In the genomic region with DNA sequence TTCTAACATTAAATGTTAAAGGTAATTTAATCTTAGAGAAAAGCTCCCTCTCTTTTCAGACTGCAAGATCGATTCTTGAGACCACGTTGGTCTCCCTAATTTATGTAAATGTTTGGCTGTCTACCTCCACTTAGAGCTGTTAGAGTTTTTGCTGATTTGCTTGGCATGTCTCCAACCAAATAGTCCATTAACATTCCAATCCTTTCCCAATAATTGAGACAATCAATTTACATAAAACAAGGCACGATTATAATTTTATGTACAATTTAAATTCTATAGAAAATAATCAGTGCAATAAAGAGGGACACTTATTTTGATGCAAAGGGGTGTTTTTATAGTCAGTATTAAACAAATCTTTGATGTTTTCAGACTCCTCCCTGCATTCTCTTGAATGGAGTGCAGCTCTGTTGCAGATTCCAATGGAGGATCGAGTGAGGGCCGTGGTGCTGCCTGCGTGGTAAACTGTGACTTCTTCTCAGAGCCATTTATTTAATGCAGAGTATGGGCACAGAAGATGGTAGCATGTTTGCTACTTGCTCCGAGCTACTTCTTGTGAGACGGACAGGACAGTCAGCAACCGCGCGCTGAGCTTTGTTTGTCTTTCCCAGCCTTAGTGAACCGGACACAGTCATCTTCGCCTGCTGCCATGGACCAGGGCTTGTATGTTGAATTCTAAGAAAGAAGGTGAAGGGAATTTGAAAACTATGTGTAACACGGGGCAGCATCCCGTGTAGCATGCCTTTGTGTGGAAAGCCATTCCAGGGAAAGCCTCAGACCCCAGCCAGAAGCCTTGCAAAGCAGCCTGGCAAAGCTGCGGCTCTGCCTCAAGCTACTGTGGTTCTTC, we compare ENCODE assay signal across 16 mouse cellular contexts.
A peak's percentile ranks its signal among the peaks of the same experiment; 100 is the strongest.
DNase-seq lines count a peak whose midpoint lies in the region; ATAC-seq and TF ChIP-seq lines count a peak whose summit lies in the region.
"Had no signal": no experiment of that assay in that cellular context is flagged by ENCODE, and none has a peak within 500 bp of the region (broad histone marks: within the 10 kb centered on the region; RNA-seq: fewer than 3 reads in every experiment).

No protein-coding gene starts in this region.

- peaks cover 15% of the 10 kb centered on the region; the same call in 1 of the 2 replicates for H3K4me1 ChIP-seq in neural tube, embryonic 13.5 days (replicated peaks)
- H3K4me1 ChIP-seq in hindbrain, postnatal 0 days (ENCODE audit: insufficient read depth, low read length) = 0 out of 2 replicates have a peak, but pooled peaks cover 4% of the 10 kb centered on the region
- H3K4me1 ChIP-seq: embryonic facial prominence, embryonic 10.5 days had no signal

- WGBS in neural tube, embryonic 13.5 days = 64% methylated on average over 16 of the region's 16 CpGs
- 56% methylated on average over 16 of the region's 16 CpGs for whole genome bisulfite sequencing in hindbrain, postnatal 0 days

- no peak for TF ChIP-seq CTCF in hindbrain, postnatal 0 days (IDR thresholded peaks at IDR 0.05; ENCODE audit: low read depth)

- ATAC-seq in neural tube, embryonic 13.5 days (ENCODE audit: low read depth) = no peak
- ATAC-seq in hindbrain, postnatal 0 days = no peak

- H3K4me2 ChIP-seq in neural tube, embryonic 13.5 days = no peak overlapping the region
- no peak overlapping the region for H3K4me2 ChIP-seq in hindbrain, postnatal 0 days (ENCODE audit: low read depth, low read length)
- H3K4me2 ChIP-seq: heart, embryonic 12.5 days had no signal

- DNase-seq in heart, adult 11 months = peak; percentile 68
- no peak for DNase-seq in heart, postnatal 36 days
- no peak for DNase-seq in neural tube, embryonic 10.5 days (ENCODE audit: extremely low spot score, low spot score)
- no peak for DNase-seq in hindbrain, postnatal 0 days (ENCODE audit: low spot score)
- no peak for DNase-seq in kidney, postnatal 10 days
- DNase-seq in cerebellum, postnatal 4 days (ENCODE audit: low spot score in 2 of 2) = no peak
- no peak for DNase-seq in embryo, embryonic 9.5 days (ENCODE audit: extremely low spot score)
- DNase-seq: adrenal gland, adult 8-10 months; cerebellum, adult 9-11 months; gastrocnemius, postnatal 14 days; kidney, adult 9 months; left cerebral cortex, postnatal 4 days had no signal

- H3K27ac ChIP-seq in neural tube, embryonic 13.5 days (replicated peaks) = peak overlapping the region; percentile 25; the same call in 1 of the 2 replicates
- H3K27ac ChIP-seq in hindbrain, postnatal 0 days = peak overlapping the region; percentile 41; the same call in 1 of the 2 replicates
- H3K27ac ChIP-seq: embryonic facial prominence, embryonic 10.5 days; liver, embryonic 14.5 days had no signal

- H3K27me3 ChIP-seq in neural tube, embryonic 13.5 days = no peaks in the 10 kb centered on the region
- H3K27me3 ChIP-seq in hindbrain, postnatal 0 days (ENCODE audit: insufficient read depth, low read length) = no peaks in the 10 kb centered on the region
- H3K27me3 ChIP-seq: heart, embryonic 12.5 days had no signal

- H3K36me3 ChIP-seq in neural tube, embryonic 13.5 days = no peaks in the 10 kb centered on the region
- H3K36me3 ChIP-seq in hindbrain, postnatal 0 days (ENCODE audit: insufficient read depth, low read length) = no peaks in the 10 kb centered on the region
- H3K36me3 ChIP-seq: embryonic facial prominence, embryonic 10.5 days; heart, embryonic 12.5 days had no signal

- H3K4me3 ChIP-seq in neural tube, embryonic 13.5 days = no peak overlapping the region
- no peak overlapping the region for H3K4me3 ChIP-seq in hindbrain, postnatal 0 days (ENCODE audit: low read length)
- H3K4me3 ChIP-seq: embryonic facial prominence, embryonic 10.5 days; heart, embryonic 12.5 days had no signal

- H3K9ac ChIP-seq in neural tube, embryonic 13.5 days = no peak overlapping the region
- H3K9ac ChIP-seq in hindbrain, postnatal 0 days (replicated peaks; ENCODE audit: low read length) = no peak overlapping the region
- H3K9ac ChIP-seq: heart, embryonic 12.5 days; liver, embryonic 14.5 days had no signal

- no peaks in the 10 kb centered on the region for H3K9me3 ChIP-seq in neural tube, embryonic 13.5 days
- H3K9me3 ChIP-seq in hindbrain, postnatal 0 days (ENCODE audit: low read length) = no peaks in the 10 kb centered on the region
- H3K9me3 ChIP-seq: embryonic facial prominence, embryonic 10.5 days; heart, embryonic 12.5 days had no signal

- intact Hi-C loops in heart, postnatal 36 days (cut with DNase I) = no loop called here
